Mouse (Mus musculus) skeletal muscle tissue, adult 2 months (tissue): ENCODE measurements around the gene Car10.

Experiments used
- DNase-seq: peaks from one replicate; pipeline ENCODE4 v3.0.0-alpha.2; 2012; ENCODE audit warnings: low read depth, low spot score

Car10 gene

DNA sequence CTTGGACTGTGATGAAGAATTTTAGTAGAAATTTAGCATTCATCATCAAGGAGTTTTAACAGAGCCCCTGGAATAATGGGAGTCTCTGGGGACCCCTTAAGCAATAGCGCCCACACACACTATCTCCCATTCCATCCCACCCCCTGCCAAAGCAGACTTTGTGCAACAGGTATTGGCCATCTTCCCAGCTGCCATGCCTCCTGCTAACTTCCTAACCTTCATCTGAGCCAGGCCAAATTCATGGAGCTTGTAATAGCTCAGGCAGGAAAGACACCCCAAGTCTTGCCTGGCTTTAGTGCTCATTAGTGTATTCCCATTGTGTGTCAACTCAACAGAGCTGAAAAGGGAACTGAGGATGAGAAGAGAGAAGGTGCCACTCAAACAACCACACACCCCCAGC is 481.8 kb downstream of the Car10 start:
- no peak for DNase-seq

GRCm38 (mm10) chr11:93581326-93581725 is 483.5 kb downstream of the Car10 start:
- DNase-seq = no peak

DNA sequence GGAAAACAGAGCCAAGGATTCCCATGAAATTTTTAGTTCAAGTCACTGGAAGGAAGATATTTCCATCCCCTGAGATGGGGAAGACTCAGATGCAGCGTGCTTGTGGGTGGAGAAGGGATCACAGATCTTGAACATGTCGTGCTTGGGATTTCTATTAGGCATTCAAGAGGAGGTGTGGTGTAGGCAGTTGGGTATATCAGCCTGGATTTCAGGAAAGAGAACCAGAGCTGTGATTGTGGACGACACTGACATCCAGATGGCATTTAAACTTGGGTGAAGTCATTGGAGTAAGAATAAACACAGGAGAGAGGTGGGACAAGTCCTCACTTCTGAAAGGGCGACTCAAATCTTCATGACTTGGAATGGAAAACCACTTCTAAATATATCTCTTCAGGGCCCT is 490.0 kb downstream of the Car10 start:
- no peak for DNase-seq

GRCm38 (mm10) chr11:93590652-93591051 is 492.8 kb downstream of the Car10 start:
- no peak for DNase-seq

- no peak for DNase-seq
These were observed 496.2 kb downstream of the Car10 start for GRCm38 (mm10) chr11:93594033-93594432.

DNA sequence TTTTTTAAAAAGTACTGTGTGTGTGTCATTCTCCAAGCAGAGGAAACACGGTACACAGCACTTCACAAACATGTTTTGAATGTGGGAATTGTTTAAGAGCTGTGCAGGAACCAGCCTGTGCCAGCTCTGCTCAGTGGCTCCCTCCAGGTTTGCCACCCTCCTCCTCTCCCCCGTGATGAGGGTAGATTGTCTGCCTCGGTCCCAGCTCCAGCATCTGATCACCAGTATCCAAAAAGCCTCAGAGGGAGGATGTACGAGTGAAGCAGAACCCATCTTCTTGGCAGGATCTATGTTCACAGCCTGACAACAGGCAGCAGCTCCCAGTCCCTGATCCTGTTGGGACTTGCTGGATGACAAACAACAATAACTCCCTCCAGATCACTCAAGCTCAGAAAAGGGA is 500.3 kb downstream of the Car10 start:
- no peak for DNase-seq

DNA sequence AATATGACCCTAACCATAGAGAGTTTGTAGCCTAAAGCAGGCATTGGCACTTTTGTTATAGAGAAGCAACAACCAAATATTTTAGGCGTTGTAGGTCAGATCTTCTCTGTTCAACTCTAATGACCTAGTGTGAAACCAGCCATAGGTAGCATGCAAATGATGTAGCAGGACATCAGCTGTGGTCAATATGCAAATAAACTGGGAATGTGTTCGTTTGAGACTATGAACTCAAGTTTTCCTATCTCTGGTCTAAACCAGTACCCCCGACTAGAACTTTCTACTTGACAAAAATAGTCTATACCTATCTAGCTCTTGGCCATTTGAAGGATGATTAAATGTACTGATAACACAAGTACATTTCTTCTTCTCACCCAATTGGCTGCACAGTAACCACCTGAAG is 501.9 kb downstream of the Car10 start:
- no peak for DNase-seq

DNA sequence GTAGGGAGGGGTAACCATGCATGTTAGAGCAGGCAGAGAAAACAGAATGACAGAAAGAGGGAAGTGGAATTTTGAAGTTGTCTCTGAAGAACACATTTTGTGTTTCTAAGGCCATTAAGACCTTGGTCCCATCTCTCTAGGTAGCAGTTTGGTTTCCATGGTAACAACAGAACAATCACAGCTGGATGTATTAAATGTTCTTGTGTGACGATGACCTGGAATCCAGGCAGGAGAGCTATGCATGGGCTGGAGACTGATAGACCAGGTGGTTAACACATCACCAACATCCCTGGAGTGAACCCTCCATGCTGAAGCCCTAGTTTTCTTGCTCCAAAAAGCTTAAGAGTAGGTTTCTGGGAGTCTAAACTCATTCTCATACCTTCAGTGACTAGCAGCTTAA is 505.7 kb downstream of the Car10 start:
- no peak for DNase-seq

- DNase-seq = no peak
These were observed 509.3 kb downstream of the Car10 start for GRCm38 (mm10) chr11:93607111-93607510.

GRCm38 (mm10) chr11:93608716-93609115 is 510.9 kb downstream of the Car10 start:
- no peak for DNase-seq

- no peak for DNase-seq
These were observed 514.2 kb downstream of the Car10 start for GRCm38 (mm10) chr11:93612071-93612470.

DNA sequence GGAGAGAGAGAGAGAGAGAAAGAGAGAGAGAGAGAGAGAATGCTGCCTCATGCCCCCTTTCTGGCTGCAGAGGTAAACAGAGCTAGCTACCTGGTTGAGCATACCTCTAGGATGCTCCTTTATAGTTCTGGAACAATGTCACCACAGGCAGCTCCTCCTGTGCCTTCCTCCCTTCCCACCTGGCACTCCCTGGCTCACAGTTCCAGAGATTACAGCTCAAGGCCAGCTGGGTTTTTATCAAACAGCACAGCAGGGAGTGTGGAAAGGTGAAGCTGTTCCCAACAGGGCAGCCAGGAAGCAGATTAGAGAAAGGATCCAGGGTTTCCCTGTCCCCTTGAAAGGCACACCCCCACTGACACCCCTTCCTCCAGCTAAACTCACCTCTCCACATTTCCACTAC is 517.0 kb downstream of the Car10 start:
- no peak for DNase-seq

DNA sequence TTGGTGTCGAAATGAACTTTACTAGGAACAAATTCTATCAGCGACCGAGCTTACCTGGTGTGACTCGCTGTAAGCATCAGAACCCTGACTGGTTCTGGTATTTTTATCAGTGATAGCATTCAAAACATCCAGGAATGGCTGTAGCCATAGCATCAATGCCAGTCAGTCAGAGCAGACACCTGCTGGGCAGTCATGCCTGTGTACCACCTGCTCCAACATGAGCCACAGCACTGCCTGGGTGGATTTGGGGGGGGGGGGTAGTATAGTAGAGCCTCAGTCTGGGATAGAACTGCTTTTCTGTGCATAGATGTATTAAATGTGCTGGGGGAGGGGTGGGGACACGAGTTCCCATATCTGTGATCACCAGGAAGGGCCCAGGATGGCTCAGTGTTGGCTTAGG is 525.8 kb downstream of the Car10 start:
- DNase-seq = no peak

DNA sequence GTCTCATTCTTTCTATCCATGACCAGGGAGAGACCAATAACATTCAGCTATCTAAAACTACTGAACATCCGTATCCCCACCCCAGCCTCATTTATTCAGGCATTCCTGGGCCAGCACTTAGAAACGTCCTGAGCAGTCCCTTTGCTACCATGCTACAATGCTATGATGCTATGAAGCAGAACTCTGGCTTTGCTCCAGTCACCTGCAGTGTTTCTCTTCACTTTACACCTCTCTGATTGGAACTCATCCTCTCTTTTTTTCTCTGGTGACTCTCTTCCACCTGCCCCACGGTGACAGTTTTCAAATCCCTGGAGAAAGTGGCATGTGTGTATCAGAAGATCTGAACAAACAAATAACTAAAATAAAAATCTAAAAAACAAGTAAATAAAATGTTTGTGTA is 541.6 kb downstream of the Car10 start:
- no peak for DNase-seq

GRCm38 (mm10) chr11:93640954-93641353 is 543.1 kb downstream of the Car10 start:
- no peak for DNase-seq

- no peak for DNase-seq
These were observed 544.5 kb downstream of the Car10 start for GRCm38 (mm10) chr11:93642331-93642730.

GRCm38 (mm10) chr11:93643006-93643405 is 545.2 kb downstream of the Car10 start:
- DNase-seq = no peak

- DNase-seq = no peak
These were observed 545.6 kb downstream of the Car10 start for GRCm38 (mm10) chr11:93643436-93643835.

DNA sequence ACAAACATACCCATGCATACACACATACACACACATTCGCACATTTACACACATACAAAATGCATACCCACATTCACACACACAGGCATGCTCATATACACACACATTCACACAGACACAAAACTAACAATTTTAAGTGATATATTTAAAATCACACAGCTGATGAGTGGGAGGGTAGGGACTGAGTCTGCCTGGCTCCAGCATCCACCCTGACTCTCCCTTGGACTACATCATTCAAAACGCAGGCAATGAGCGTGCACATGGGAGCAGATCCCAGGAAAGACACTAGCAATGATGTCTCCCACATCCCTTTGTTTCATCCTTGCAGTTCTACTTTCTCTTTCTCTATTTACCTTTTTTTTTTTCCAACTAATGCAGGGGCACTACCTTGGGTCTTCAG is 548.4 kb downstream of the Car10 start:
- DNase-seq = no peak
